Mouse (Mus musculus) lung, postnatal 0 days (tissue): ENCODE data around the gene Smo. TPM values are rescaled to one million over a fixed set of nuclear protein-coding genes. Genes with fewer than 3 reads are reported as not detected.

ENCODE experiments used
- ATAC-seq: fragments of 200-750 bp; cut with Nextera tagmentation; 2 replicates; pipeline ENCODE4 v1.8.0; 2017; ENCODE audit warnings: moderate library complexity
- DNase-seq: peaks from one replicate; pipeline ENCODE4 v3.0.0-alpha.2; 2016; ENCODE audit warnings: low spot score
- H3K27ac ChIP-seq: fragments of 300-500 bp; sonication (generic); 2 replicates; pipeline ENCODE4 v1.5.1; 2014; ENCODE audit warnings: antibody characterized with exemption, mild to moderate bottlenecking, low read length, mixed read lengths
- H3K27me3 ChIP-seq: fragments of 300-500 bp; sonication (generic); replicated peaks from 2 replicates; pipeline ENCODE4 v1.6.1; 2014; ENCODE audit warnings: low read length, mixed read lengths; ENCODE audit not compliant: insufficient read depth
- H3K36me3 ChIP-seq: fragments of 300-500 bp; sonication (generic); 2 replicates; pipeline ENCODE4 v1.6.1; 2014; ENCODE audit warnings: low read length, mixed read lengths; ENCODE audit not compliant: insufficient read depth
- H3K4me1 ChIP-seq: fragments of 300-500 bp; sonication (generic); 2 replicates; pipeline ENCODE4 v1.6.1; 2014; ENCODE audit warnings: antibody characterized with exemption, low read depth, low read length, mixed read lengths; ENCODE audit not compliant: insufficient read depth
- H3K4me2 ChIP-seq: fragments of 300-500 bp; sonication (generic); replicated peaks from 2 replicates; pipeline ENCODE4 v1.6.1; 2014; ENCODE audit warnings: low read depth, mild to moderate bottlenecking, low read length, moderate library complexity, mixed read lengths
- H3K4me3 ChIP-seq: fragments of 300-500 bp; sonication (generic); 2 replicates; pipeline ENCODE4 v1.5.1; 2014; ENCODE audit warnings: low read depth, low read length
- H3K9ac ChIP-seq: fragments of 300-500 bp; sonication (generic); replicated peaks from 2 replicates; pipeline ENCODE4 v1.6.1; 2014; ENCODE audit warnings: low read depth, mild to moderate bottlenecking
- H3K9me3 ChIP-seq: fragments of 300-500 bp; sonication (generic); 2 replicates; pipeline ENCODE4 v1.6.1; 2016; ENCODE audit warnings: low read length, mixed read lengths
- CTCF ChIP-seq: IDR thresholded peaks from 2 replicates; pipeline ENCODE4 v1.5.1; 2016; ENCODE audit warnings: antibody characterized with exemption, mild to moderate bottlenecking
- EP300 ChIP-seq: IDR thresholded peaks from 2 replicates; pipeline ENCODE4 v1.6.1; 2016; ENCODE audit warnings: antibody characterized with exemption, mild to moderate bottlenecking, control low read depth
- WGBS: fragments of 180-500 bp; shearing (Covaris S2); extraction: QIAGEN DNeasy Blood & Tissue Kit; methylation state at CpG from one replicate; pipeline ENCODE4 v1.1.7; 2014; 5-methylcytosine and 5-hydroxymethylcytosine counted together
- polyA plus RNA-seq: library from polyadenylated mRNA; unstranded; fragments of >200 nt; fragmentation: Nextera tagmentation; extraction: Ambion mirVana; gene quantifications from 2 replicates; pipeline ENCODE4 v1.2.1, GENCODE M21; 2015

The Smo gene
- polyA plus RNA-seq, 1 experiment from 2014 or later, result 8.8 TPM

- ATAC-seq, result no peak
- Histone ChIP-seq H3K4me2 (no peak overlapping the region), H3K4me3 (no peak overlapping the region), H3K4me1 (no peaks in the 10 kb centered on the region), H3K27ac (no peak overlapping the region), H3K36me3 (no peaks in the 10 kb centered on the region), H3K9ac (no peak overlapping the region), H3K9me3 (no peaks in the 10 kb centered on the region), H3K27me3 (no peaks in the 10 kb centered on the region)
- WGBS, result 83% methylated on average over 3 of the region's 3 CpGs
- TF ChIP-seq EP300 (no peak), CTCF (no peak)
- no peak for DNase-seq
Observed at GRCm38 (mm10) chr6:29777238-29777555, 41.9 kb downstream of the Smo start.

DNA sequence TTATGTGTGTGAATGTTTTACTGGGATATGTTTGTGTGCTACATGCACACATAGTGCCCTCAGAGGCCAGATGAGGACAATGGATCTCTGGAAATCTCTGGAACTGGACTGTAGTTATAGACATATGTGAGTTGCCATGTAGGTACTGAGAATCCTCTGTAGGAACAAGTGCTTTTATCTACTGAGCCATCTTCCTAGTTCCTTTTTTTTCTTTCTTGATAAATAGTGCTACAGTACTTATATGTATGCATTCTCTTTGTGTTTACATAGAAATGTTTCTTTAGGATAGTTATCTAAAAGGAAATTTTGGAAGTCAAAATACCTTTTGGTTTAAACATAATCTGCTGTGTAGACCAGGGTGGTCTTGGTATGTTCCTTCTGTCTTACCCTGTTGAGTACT is 44.8 kb downstream of the Smo start:
- no peak overlapping the region for H3K4me3 ChIP-seq
- H3K4me2 ChIP-seq, result no peak overlapping the region
- H3K9me3 ChIP-seq, result no peaks in the 10 kb centered on the region
- H3K9ac ChIP-seq, result no peak overlapping the region
- DNase-seq, result no peak
- H3K27ac ChIP-seq, result no peak overlapping the region
- H3K36me3 ChIP-seq, result no peaks in the 10 kb centered on the region
- no peaks in the 10 kb centered on the region for H3K27me3 ChIP-seq
- no peak for ATAC-seq
- no peak for TF ChIP-seq EP300
- no peak for TF ChIP-seq CTCF
- no peaks in the 10 kb centered on the region for H3K4me1 ChIP-seq

GRCm38 (mm10) chr6:29780571-29780970 is 45.3 kb downstream of the Smo start:
- DNase-seq (no peak), ATAC-seq (no peak)
- Histone ChIP-seq H3K9ac (no peak overlapping the region), H3K9me3 (no peaks in the 10 kb centered on the region), H3K27ac (no peak overlapping the region), H3K4me2 (no peak overlapping the region), H3K4me3 (no peak overlapping the region), H3K36me3 (no peaks in the 10 kb centered on the region), H3K4me1 (no peaks in the 10 kb centered on the region), H3K27me3 (no peaks in the 10 kb centered on the region)
- no peak for TF ChIP-seq CTCF
- no peak for TF ChIP-seq EP300
- WGBS, result 96% methylated on average over 2 of the region's 2 CpGs

- Histone ChIP-seq H3K9ac (no peak overlapping the region), H3K27ac (no peak overlapping the region), H3K36me3 (no peaks in the 10 kb centered on the region), H3K27me3 (no peaks in the 10 kb centered on the region), H3K9me3 (no peaks in the 10 kb centered on the region), H3K4me1 (no peaks in the 10 kb centered on the region), H3K4me2 (no peak overlapping the region), H3K4me3 (no peak overlapping the region)
- TF ChIP-seq CTCF (no peak), EP300 (no peak)
- ATAC-seq (no peak), DNase-seq (no peak)
- 68% methylated on average over 1 of the region's 1 CpGs for WGBS
Observed at GRCm38 (mm10) chr6:29782239-29782638, 46.9 kb downstream of the Smo start.

- Histone ChIP-seq H3K27ac (no peak overlapping the region), H3K9me3 (no peaks in the 10 kb centered on the region), H3K36me3 (no peaks in the 10 kb centered on the region), H3K4me1 (no peaks in the 10 kb centered on the region), H3K4me2 (no peak overlapping the region), H3K27me3 (no peaks in the 10 kb centered on the region), H3K4me3 (no peak overlapping the region), H3K9ac (no peak overlapping the region)
- 91% methylated on average over 6 of the region's 6 CpGs for WGBS
- DNase-seq (no peak), ATAC-seq (no peak)
- TF ChIP-seq CTCF (no peak), EP300 (no peak)
Observed at GRCm38 (mm10) chr6:29783960-29784359, 48.7 kb downstream of the Smo start.

- TF ChIP-seq CTCF, result no peak
- no peak for TF ChIP-seq EP300
- DNase-seq (no peak), ATAC-seq (no peak)
- WGBS, result 89% methylated on average over 3 of the region's 3 CpGs
- Histone ChIP-seq H3K27me3 (no peaks in the 10 kb centered on the region), H3K9ac (no peak overlapping the region), H3K9me3 (no peaks in the 10 kb centered on the region), H3K4me3 (no peak overlapping the region), H3K4me2 (no peak overlapping the region), H3K4me1 (no peaks in the 10 kb centered on the region), H3K27ac (no peak overlapping the region), H3K36me3 (no peaks in the 10 kb centered on the region)
Observed at GRCm38 (mm10) chr6:29784413-29785021, 49.2 kb downstream of the Smo start.

GRCm38 (mm10) chr6:29785759-29786158 is 50.5 kb downstream of the Smo start:
- no peak overlapping the region for H3K27ac ChIP-seq
- H3K4me3 ChIP-seq, result no peak overlapping the region
- H3K27me3 ChIP-seq, result no peaks in the 10 kb centered on the region
- no peaks in the 10 kb centered on the region for H3K36me3 ChIP-seq
- no peaks in the 10 kb centered on the region for H3K4me1 ChIP-seq
- no peak for ATAC-seq
- H3K9ac ChIP-seq, result no peak overlapping the region
- DNase-seq, result no peak
- H3K9me3 ChIP-seq, result no peaks in the 10 kb centered on the region
- WGBS, result 70% methylated on average over 5 of the region's 5 CpGs
- TF ChIP-seq CTCF, result no peak
- TF ChIP-seq EP300, result no peak
- H3K4me2 ChIP-seq, result no peak overlapping the region
